Mouse (Mus musculus) 3134 (cell line): ENCODE measurements around the gene Flvcr2.
"Not testable (repeated sequence)": the region's sequence is repeated elsewhere in the genome, so short reads cannot be mapped to it uniquely, and the experiment has no call there.

ENCODE experiments used
- DNase-seq: peaks from one replicate; pipeline ENCODE4 v3.0.0-alpha.2; 2011; ENCODE audit warnings: low spot score; ENCODE audit not compliant: insufficient read length; ENCODE audit errors: extremely low read depth

The Flvcr2 gene

GRCm38 (mm10) chr12:85745827-85746695, at the start of gene Flvcr2:
TSS of gene Flvcr2 (plus strand) at chr12:85746539.
- DNase-seq = no peak

- not testable (repeated sequence) for DNase-seq
These were observed 48.2 kb upstream of the Flvcr2 start for GRCm38 (mm10) chr12:85698179-85698578.

- no peak for DNase-seq
These were observed 46.0 kb upstream of the Flvcr2 start for GRCm38 (mm10) chr12:85700191-85700841.

- no peak for DNase-seq
These were observed 45.5 kb upstream of the Flvcr2 start for GRCm38 (mm10) chr12:85700842-85701223.

- DNase-seq = no peak
These were observed 43.9 kb upstream of the Flvcr2 start for GRCm38 (mm10) chr12:85702166-85703055.

- DNase-seq = no peak
These were observed 42.8 kb upstream of the Flvcr2 start for GRCm38 (mm10) chr12:85703507-85703906.

- DNase-seq = no peak
These were observed 41.8 kb upstream of the Flvcr2 start for GRCm38 (mm10) chr12:85704566-85704965.

GRCm38 (mm10) chr12:85705002-85705830, 41.1 kb upstream of the Flvcr2 start:
- DNase-seq = peak; percentile 80

- DNase-seq = no peak
These were observed 40.4 kb upstream of the Flvcr2 start for GRCm38 (mm10) chr12:85705831-85706530.

- DNase-seq = no peak
These were observed 39.4 kb upstream of the Flvcr2 start for GRCm38 (mm10) chr12:85706906-85707305.

GRCm38 (mm10) chr12:85707391-85707790, 38.9 kb upstream of the Flvcr2 start:
- no peak for DNase-seq

GRCm38 (mm10) chr12:85708556-85708955, 37.8 kb upstream of the Flvcr2 start:
- no peak for DNase-seq

GRCm38 (mm10) chr12:85710695-85711094, 35.6 kb upstream of the Flvcr2 start:
- DNase-seq = no peak

- no peak for DNase-seq
These were observed 33.8 kb upstream of the Flvcr2 start for GRCm38 (mm10) chr12:85712587-85712986.

- no peak for DNase-seq
These were observed 32.2 kb upstream of the Flvcr2 start for GRCm38 (mm10) chr12:85714126-85714525.

GRCm38 (mm10) chr12:85725306-85725705, 21.0 kb upstream of the Flvcr2 start:
- DNase-seq = no peak

GRCm38 (mm10) chr12:85726729-85727397, 19.5 kb upstream of the Flvcr2 start:
- no peak for DNase-seq

GRCm38 (mm10) chr12:85728181-85728580, 18.2 kb upstream of the Flvcr2 start:
- no peak for DNase-seq
